Mouse (Mus musculus): ENCODE results near the gene Laptm5. TPM values are rescaled to one million over a fixed set of nuclear protein-coding genes. Genes with fewer than 3 reads are reported as not detected.

Laptm5 gene
- polyA plus RNA-seq, 1 experiment: 50.5 TPM

DNA sequence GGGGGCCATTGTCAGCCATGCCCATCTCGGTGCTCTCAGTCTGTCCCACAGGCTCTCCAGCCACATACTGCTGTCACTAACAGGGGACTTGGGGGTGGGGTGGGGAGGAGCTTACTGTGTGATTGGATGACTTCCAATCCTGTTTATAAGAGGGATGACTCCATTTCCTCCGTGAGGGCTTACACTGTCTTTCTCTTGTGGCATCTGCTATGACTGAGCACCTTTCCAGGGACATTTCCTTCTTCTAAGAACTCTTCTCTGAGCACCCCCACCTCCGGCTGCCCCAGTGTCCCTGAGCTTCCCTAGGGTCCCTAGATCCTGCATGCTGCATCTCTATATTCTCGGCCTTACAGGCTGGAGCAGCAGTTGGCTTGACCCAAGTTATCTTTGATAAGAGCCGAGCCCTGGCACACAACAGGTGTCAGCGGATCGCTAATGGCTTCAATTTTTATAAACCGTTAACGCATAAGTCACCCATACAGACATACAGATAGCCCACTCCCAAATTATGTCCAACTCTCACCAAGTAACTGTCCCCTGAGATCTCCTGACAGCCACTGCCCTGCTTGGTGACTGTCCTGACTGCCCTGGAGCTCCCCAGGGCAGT lies 6.9 kb downstream of the Laptm5 start:
- no peak for DNase-seq (ENCODE audit: low spot score)

GRCm38 (mm10) chr4:130920951-130921693 lies 8.2 kb downstream of the Laptm5 start:
- DNase-seq (ENCODE audit: low spot score): no peak

DNA sequence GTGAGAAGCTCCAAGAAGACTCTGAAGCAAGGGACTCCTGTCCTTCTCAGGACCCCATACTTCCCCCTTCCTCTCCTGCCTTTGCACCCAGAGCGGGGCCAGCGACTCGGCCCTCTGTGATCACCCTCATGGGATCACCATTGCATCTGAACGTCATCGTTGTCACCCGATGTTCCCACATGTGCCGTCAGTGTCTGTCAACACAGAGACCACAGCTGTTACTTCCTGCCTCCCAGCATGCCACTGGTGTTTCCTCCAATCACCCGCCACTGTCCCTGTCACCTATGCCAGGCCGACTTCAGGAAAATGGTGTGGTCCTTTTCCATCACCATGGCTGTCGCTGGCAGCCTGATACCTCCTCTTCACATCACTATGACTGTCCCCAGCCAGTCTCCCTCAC lies 9.1 kb downstream of the Laptm5 start:
- DNase-seq (ENCODE audit: low spot score): no peak

- DNase-seq (ENCODE audit: low spot score): no peak
Observed at GRCm38 (mm10) chr4:130926274-130926673, 13.3 kb downstream of the Laptm5 start.

DNA sequence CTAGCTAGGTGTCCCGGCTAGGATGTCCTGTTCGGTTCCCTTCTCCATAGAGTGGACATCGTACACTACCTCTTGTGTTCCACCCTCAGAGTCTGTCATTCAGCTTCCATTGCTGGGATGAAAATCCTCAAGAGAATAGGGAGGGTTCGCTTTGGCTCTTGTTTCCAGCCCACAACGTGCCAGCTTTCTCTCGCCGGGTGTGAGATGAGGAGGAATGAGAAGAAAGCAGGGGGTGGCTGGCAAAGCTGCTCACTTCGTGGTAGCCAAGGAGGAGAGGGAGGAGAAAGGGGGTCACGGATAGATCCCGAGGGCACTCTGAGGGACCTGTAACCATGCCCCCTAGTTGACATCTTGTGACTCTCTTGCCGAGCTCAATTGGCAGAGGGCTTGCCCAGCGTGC lies 14.9 kb downstream of the Laptm5 start:
- no peak for DNase-seq (ENCODE audit: low spot score)

GRCm38 (mm10) chr4:130942644-130943043 lies 29.7 kb downstream of the Laptm5 start:
- no peak for DNase-seq (ENCODE audit: low spot score)

- DNase-seq (ENCODE audit: low spot score): no peak
Observed at GRCm38 (mm10) chr4:130944112-130944511, 31.2 kb downstream of the Laptm5 start, which contains the start of gene Matn1. TSS of gene Matn1 (plus strand) at chr4:130944385.

- no peak for DNase-seq (ENCODE audit: low spot score)
Observed at GRCm38 (mm10) chr4:130944779-130945178, 31.9 kb downstream of the Laptm5 start.

DNA sequence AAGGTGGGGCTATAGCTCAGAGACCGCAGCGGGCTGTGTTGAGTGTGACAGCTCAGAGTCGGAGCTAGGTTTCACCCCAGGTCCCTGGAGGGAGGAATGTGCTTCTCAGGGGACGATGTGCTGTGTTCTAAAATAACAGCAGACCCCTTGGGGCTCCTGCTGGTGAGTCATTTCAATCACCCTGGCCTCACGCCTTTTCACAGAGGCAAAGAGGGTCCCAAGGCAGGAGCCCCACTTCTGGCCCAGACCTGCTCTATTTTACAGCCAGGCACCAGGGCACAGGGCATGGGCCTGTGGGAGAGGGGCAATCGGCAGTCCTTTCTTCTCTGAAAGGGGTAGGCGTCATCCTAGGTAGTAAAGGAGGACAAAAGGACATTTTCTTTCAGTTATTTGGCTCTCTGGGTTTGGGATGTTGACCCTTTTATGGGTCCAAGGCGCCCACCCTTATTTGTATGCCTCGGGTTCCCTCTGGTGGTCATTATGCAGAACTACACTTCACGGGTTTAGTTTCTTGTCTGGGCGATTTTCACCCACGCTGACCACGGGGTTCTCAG lies 34.2 kb downstream of the Laptm5 start:
- no peak for DNase-seq (ENCODE audit: low spot score)

GRCm38 (mm10) chr4:130949821-130950384 lies 37.0 kb downstream of the Laptm5 start:
- DNase-seq (ENCODE audit: low spot score): no peak

GRCm38 (mm10) chr4:130952531-130952930 lies 39.6 kb downstream of the Laptm5 start:
- no peak for DNase-seq (ENCODE audit: low spot score)

DNA sequence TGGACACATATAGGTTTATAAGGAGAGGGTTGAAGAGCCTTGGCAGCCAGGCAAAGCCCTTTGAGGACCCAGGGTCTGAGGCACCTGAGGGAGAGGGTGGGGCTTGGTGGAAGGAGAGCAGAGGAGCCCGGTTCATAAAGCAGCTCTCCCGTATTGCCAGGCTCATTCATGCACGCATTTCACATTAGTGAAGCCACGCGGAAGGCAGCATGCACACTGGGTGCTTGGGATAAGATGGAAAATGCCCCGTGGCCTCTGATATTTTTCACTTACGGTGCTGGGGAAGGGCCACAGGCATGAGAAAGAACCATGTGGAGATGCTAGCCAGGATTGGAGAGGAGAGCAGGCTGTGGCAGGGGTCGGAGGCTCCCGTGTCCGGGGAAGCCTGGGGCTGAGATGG lies 44.2 kb downstream of the Laptm5 start:
- DNase-seq (ENCODE audit: low spot score): no peak

DNA sequence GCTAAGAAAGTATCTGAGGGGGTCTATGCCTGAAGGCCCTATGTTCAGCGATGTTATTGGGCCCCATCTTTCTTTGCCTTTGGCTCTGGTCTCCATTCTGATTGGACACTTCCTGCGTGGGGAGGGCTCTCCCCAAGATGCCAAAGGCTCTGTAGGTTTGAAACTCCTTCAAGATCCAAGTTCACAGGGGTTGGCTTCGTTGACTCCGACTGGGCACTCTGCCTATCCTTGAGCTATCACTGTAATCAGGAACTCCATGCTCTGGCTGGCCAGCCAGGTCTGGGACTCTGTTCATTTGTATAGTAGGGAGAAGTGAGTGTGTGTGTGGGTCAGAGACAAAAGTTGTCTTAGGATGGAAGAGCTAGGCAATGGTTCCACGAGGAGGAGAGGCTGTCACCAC lies 45.9 kb downstream of the Laptm5 start:
- no peak for DNase-seq (ENCODE audit: low spot score)

GRCm38 (mm10) chr4:130959678-130960077 lies 46.8 kb downstream of the Laptm5 start:
- DNase-seq (ENCODE audit: low spot score): no peak

- DNase-seq (ENCODE audit: low spot score): peak; percentile 83
Observed at GRCm38 (mm10) chr4:130960118-130960734, 47.3 kb downstream of the Laptm5 start.

GRCm38 (mm10) chr4:130971278-130971677 lies 58.4 kb downstream of the Laptm5 start:
- DNase-seq (ENCODE audit: low spot score): no peak

DNA sequence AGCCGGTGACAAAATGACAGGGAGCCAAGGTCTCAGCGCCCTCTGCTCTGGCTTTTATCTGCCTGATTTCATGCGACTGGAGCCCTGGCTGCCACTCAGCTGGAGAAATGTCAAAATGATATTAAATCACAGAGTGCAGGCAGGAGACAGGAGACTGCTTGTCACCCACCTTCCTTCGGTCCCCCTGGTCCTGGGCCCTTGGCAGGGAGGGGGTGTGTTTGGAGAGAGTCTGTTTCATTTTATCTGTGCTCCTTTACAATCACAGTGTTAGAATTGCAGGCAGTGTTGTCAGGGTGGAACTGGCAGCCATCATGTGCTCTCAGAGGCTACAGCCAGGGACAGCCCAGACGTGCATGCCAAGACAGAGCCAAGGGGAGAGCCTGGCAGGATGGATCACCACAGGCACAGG lies 59.5 kb downstream of the Laptm5 start:
- DNase-seq (ENCODE audit: low spot score): no peak

DNA sequence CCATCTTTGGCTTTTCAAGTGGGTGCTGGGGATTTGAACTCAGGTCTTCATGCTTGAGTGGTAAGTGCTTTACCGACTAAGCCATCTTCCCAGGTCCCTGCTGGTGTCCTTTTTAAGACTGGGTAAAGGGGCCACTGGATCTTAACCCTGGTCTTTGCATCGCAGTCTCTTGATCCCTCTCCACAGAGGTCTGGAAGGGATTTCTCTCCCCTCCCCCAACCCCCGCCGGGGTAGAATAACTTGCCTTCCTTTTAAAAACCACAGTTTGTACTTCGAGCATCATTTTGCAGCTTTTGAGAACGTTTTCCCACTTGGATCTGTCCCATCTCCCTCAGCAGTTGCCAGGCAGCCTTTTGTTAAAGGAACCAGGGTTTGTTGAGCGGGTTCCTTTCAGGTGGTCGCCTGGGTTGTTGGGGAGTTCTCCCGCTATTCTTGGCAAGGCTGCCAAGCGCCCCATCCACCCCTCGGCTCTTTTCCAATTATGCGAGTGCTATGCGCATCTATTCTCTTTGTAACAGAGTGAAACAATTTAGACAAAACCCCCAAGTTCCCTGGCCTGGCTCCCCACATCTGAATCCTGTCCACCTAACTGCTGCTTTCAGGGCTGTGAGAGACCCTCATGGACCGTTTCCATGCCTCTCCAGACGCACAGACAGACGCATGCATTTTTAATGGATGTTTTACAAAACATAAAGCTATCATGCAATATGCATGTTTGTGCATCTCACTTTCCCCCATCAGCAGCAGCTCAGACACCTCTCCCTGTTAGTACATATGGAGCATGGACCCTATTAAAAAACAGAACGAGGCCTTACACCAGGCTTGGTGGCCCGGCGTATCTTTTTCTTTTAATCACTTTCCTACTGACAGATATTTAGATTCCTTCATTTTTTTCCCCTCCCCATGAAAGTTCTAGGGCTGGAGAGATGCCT lies 60.7 kb downstream of the Laptm5 start:
- DNase-seq (ENCODE audit: low spot score): no peak

DNA sequence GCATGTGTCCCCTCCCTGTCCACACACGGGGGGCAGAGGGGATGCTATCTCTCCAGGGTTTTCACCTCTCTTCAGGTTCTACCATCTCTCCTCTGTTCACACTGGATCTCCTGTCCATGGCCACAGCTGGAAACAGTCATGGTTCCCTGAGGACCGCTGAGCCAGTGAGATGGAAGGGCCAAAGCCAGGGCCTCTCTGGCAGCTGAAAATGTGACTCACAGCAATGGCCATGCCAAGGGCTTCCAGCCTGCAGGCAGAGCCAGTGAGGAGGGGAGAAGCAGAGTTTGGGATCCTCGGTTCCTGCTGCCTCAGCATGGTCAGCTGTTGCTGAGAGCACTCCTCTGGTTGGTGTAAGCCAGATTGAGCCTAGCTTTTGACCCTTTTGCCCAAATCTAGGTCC lies 66.1 kb downstream of the Laptm5 start:
- no peak for DNase-seq (ENCODE audit: low spot score)

DNA sequence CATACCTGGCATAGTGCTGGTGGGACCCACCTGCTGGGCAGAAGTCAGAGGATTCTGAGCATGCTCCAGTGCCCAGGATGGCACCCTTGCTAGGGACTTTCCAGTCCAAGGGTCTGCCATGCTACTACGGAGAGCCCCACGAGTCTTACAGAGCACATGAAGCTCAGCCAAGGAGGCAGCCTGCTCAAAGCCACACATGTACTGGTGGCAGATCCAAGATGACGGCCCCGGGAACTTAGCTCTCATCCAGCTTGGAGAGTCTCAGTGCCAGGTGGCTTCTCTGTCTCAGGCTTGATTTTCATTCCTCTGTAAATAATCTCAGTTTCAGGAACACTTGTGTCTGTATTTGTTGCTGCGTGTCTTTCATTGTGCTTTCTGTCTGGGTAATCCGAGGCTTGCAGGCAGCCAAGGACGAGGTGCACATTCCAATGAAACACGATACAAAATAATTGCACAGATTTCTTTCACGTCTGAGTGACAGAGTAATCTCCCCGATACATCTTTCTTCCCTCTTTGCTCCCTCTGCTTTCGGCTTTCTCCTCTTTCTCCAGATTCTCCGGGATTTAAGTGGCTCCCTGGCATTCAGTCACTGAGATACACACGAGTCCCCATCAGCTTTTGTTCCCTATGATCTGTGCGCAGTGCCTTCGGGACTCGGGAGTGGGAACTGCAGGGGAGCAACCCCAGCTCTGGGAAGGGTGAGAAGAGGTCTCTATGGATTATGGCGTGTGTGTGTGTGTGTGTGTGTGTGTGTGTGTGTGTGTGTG lies 71.7 kb downstream of the Laptm5 start:
- DNase-seq (ENCODE audit: low spot score): no peak
